Mouse (Mus musculus) hindbrain, embryonic 12.5 days (tissue): ENCODE measurements around the gene Pdzd2. TPM values are rescaled to one million over a fixed set of nuclear protein-coding genes. Genes with fewer than 3 reads are reported as not detected.

Experiments
- ATAC-seq: fragments of 200-750 bp; cut with Nextera tagmentation; 2 replicates; pipeline ENCODE4 v1.8.0; 2017; ENCODE audit warnings: moderate TSS enrichment; ENCODE audit not compliant: low FRiP score
- H3K27ac ChIP-seq: fragments of 300-500 bp; sonication (generic); 2 replicates; pipeline ENCODE4 v1.5.1; 2016; ENCODE audit warnings: mild to moderate bottlenecking
- H3K27me3 ChIP-seq: fragments of 300-500 bp; sonication (generic); 2 replicates; pipeline ENCODE4 v1.6.1; 2016; ENCODE audit warnings: mild to moderate bottlenecking
- H3K36me3 ChIP-seq: fragments of 300-500 bp; sonication (generic); 2 replicates; pipeline ENCODE4 v1.6.1; 2016; ENCODE audit warnings: mild to moderate bottlenecking
- H3K4me1 ChIP-seq: fragments of 300-500 bp; sonication (generic); 2 replicates; pipeline ENCODE4 v1.6.1; 2016
- H3K4me2 ChIP-seq: fragments of 300-500 bp; sonication (generic); replicated peaks from 2 replicates; pipeline ENCODE4 v1.6.1; 2016; ENCODE audit warnings: mild to moderate bottlenecking
- H3K4me3 ChIP-seq: fragments of 300-500 bp; sonication (generic); 2 replicates; pipeline ENCODE4 v1.5.1; 2016; ENCODE audit warnings: mild to moderate bottlenecking
- H3K9ac ChIP-seq: fragments of 300-500 bp; sonication (generic); 2 replicates; pipeline ENCODE4 v1.6.1; 2016; ENCODE audit warnings: mild to moderate bottlenecking, moderate library complexity
- H3K9me3 ChIP-seq: fragments of 300-500 bp; sonication (generic); replicated peaks from 2 replicates; pipeline ENCODE4 v1.6.1; 2016; ENCODE audit warnings: mild to moderate bottlenecking
- WGBS: fragments of 180-500 bp; shearing (Covaris S2); methylation state at CpG from one replicate; pipeline ENCODE4 v1.1.7; 2016; 5-methylcytosine and 5-hydroxymethylcytosine counted together
- polyA plus RNA-seq: library from polyadenylated mRNA; unstranded; fragments of >200 nt; fragmentation: Nextera tagmentation; extraction: Ambion mirVana; gene quantifications from 2 replicates; pipeline ENCODE4 v1.2.1, GENCODE M21; 2016

The Pdzd2 gene
- polyA plus RNA-seq, 1 experiment from 2014 or later: 8.7 TPM

DNA sequence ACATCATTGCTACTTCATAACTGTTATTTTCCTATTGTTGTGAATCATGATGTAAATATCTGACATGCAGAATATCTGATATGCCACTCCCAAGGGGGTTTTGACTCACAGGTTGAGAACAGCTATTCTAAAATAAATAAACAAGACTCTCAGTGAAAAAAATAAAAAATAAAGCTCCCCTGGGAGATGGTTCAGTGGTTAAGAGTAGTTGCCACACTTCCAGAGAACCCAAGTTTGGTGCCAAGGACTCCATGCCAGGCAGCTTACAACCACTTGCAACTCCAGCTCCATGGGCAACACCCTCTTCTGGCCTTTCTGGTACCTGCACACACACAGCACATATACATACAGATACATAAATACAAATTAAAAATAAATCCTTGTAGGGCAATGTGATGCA, 157.3 kb downstream of the Pdzd2 start:
- no peak overlapping the region for H3K4me3 ChIP-seq
- no peak overlapping the region for H3K9ac ChIP-seq
- H3K4me2 ChIP-seq: no peak overlapping the region
- no peaks in the 10 kb centered on the region for H3K9me3 ChIP-seq
- peaks cover 2% of the 10 kb centered on the region for H3K4me1 ChIP-seq
- H3K27me3 ChIP-seq: no peaks in the 10 kb centered on the region
- no peak overlapping the region for H3K27ac ChIP-seq
- no peaks in the 10 kb centered on the region for H3K36me3 ChIP-seq
- no peak for ATAC-seq

DNA sequence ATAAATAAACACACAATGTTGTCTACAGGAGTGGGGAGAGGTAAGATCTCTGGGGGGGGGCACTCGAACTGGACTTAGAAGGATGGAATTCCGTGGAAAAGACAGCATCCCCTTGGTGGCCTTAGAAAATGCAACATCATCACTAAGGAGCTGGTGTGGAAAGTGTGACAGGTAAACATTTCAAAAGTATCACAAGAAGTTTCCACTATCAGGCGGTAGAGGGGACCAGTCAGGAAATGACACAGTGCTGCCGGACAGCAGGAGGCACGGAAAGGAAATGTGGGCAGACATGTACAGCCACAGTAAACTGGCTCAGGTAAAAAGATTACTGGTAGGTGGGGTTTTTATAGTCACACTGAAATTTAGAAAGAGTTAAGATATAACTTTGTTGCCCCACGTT, 160.5 kb downstream of the Pdzd2 start:
- no peak for ATAC-seq
- no peak overlapping the region for H3K4me2 ChIP-seq
- 79% methylated on average over 6 of the region's 6 CpGs for WGBS

DNA sequence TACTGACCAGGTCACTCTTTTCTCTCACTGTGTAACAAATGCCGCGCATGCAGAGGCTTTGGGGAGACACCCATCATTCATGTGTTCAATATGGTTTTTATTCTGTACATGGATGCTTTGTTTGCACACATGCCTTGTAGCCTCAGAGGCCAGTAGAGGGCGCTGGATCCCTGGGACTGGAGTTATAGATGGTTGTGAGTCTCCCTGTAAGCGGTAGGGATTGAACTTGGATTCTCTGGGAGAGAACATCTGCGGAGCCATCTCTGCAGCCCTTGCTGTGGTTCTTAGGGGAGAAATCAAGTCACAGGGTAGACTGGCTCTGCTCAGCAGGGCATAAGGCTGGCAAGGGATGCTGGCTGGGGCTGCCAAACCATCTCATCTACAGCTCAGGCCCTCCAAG, 161.4 kb downstream of the Pdzd2 start:
- H3K9ac ChIP-seq: no peak overlapping the region
- H3K4me3 ChIP-seq: no peak overlapping the region
- peak; percentile 27; the same call in 1 of the 2 replicates for ATAC-seq
- WGBS: 40% methylated on average over 5 of the region's 5 CpGs
- no peaks in the 10 kb centered on the region for H3K27me3 ChIP-seq
- no peak overlapping the region for H3K4me2 ChIP-seq
- no peaks in the 10 kb centered on the region for H3K36me3 ChIP-seq
- no peaks in the 10 kb centered on the region for H3K9me3 ChIP-seq
- H3K27ac ChIP-seq: no peak overlapping the region
- H3K4me1 ChIP-seq: peaks cover 8% of the 10 kb centered on the region

More for the DNA sequence above, 160.5 kb downstream of the Pdzd2 start:
- Histone ChIP-seq H3K4me3 (no peak overlapping the region), H3K27me3 (no peaks in the 10 kb centered on the region), H3K9me3 (no peaks in the 10 kb centered on the region), H3K27ac (no peak overlapping the region), H3K36me3 (no peaks in the 10 kb centered on the region), H3K9ac (no peak overlapping the region), H3K4me1 (peaks cover 8% of the 10 kb centered on the region)

DNA sequence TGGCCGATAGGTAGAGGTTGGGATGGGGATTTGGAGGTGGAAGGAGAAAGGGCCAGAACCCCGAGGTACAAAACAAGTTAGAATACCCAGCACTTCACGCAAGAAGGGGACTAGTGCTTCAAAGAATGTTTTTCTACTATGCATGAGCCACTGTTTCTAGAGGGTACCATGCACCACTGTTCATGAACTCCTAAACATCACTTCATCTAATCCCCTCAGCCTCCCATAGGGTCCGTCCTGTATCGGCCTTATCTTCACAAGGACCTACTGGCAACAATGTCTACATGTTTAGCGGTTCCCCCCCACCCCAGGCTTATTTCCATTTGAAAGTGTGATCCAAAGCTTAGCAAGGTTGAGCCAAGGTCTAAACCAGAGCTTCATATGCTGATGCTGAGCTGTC, 162.0 kb downstream of the Pdzd2 start:
- WGBS: 69% methylated on average over 6 of the region's 6 CpGs
- Histone ChIP-seq H3K27me3 (no peaks in the 10 kb centered on the region), H3K4me3 (no peak overlapping the region), H3K9me3 (no peaks in the 10 kb centered on the region), H3K4me1 (peaks cover 8% of the 10 kb centered on the region), H3K9ac (no peak overlapping the region), H3K36me3 (no peaks in the 10 kb centered on the region), H3K27ac (no peak overlapping the region), H3K4me2 (no peak overlapping the region)
- ATAC-seq: peak; percentile 74

DNA sequence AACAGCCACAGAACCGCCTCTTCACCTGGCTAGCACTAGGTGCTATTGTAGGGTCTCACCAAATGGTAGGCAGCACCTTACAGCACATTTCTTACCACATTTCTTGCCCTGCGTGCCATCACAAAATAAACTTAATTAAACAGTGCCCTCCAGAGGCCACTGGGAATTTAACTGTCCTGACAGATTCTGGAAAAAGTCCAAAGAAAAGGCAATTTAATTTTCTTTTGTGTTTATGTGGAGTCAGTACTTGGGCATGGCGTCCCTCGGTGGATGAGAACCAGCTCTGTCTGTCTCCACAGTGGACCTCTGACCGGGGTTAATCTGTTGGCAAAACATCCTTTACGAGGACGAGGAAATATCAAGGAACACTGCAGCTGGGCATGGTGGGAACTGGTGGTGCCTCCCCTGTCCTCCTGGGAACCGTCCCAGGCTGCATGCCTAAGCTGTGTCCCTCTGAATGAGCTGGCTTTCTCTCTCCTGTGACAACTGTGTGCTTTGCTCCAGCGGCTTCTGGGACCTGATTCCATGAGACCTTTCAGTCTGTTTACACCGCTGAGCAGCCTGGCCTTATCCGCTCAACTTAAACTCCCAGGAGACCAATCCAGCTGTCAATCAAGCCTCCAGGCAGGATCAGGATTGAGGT, 162.5 kb downstream of the Pdzd2 start:
- no peak overlapping the region for H3K4me3 ChIP-seq
- peaks cover 8% of the 10 kb centered on the region for H3K4me1 ChIP-seq
- H3K36me3 ChIP-seq: no peaks in the 10 kb centered on the region
- WGBS: 22% methylated on average over 11 of the region's 11 CpGs
- ATAC-seq: peak; percentile 81
- H3K9ac ChIP-seq: no peak overlapping the region
- no peaks in the 10 kb centered on the region for H3K9me3 ChIP-seq
- no peaks in the 10 kb centered on the region for H3K27me3 ChIP-seq
- H3K27ac ChIP-seq: no peak overlapping the region
- H3K4me2 ChIP-seq: peak overlapping the region; percentile 23; the same call in 1 of the 2 replicates

DNA sequence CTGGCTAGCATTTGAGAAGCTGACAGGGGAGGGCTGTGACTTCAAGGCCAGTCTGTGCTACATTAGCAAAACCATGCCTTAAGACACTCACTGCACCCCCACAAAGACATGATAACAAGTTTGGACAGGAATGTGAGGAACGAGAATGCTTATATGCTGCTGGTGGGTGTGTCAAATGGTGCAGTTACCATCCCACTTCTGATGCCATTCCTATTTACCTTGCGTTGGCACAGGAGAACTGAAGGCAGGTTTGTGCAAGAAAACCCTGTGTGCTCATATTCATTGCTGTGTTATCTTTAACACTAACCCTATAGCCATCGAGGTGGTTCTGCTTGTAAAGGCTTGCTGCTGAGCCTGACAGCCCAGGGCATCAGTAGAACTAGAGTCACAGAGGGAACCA, 166.1 kb downstream of the Pdzd2 start:
- no peak for ATAC-seq
- no peaks in the 10 kb centered on the region for H3K9me3 ChIP-seq

DNA sequence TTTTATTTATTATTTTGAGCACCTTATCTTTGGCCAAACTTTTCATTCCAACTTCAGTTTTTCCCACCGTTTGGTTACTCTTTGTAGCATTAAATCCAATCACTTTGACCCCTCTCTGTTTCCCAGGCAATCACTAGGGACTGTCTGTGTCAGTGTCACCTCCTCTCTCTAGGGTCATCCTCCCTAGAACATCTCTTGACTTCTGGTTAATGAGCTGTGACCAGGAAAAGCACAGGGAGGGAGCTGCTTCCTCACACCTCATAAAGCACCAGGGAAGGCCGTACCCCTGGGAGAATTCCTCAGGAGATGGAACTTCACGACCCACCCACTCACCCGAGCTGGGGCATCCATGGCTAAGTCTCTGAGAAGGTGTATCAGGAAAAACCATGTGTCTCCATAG, 168.6 kb downstream of the Pdzd2 start:
- no peak overlapping the region for H3K4me2 ChIP-seq
- 49% methylated on average over 4 of the region's 4 CpGs for WGBS

More for the DNA sequence above, 166.1 kb downstream of the Pdzd2 start:
- peaks cover 8% of the 10 kb centered on the region for H3K4me1 ChIP-seq
- no peak overlapping the region for H3K27ac ChIP-seq
- no peak overlapping the region for H3K4me3 ChIP-seq
- no peak overlapping the region for H3K4me2 ChIP-seq
- no peaks in the 10 kb centered on the region for H3K27me3 ChIP-seq
- WGBS: 88% methylated on average over 3 of the region's 3 CpGs
- no peaks in the 10 kb centered on the region for H3K36me3 ChIP-seq
- H3K9ac ChIP-seq: no peak overlapping the region

DNA sequence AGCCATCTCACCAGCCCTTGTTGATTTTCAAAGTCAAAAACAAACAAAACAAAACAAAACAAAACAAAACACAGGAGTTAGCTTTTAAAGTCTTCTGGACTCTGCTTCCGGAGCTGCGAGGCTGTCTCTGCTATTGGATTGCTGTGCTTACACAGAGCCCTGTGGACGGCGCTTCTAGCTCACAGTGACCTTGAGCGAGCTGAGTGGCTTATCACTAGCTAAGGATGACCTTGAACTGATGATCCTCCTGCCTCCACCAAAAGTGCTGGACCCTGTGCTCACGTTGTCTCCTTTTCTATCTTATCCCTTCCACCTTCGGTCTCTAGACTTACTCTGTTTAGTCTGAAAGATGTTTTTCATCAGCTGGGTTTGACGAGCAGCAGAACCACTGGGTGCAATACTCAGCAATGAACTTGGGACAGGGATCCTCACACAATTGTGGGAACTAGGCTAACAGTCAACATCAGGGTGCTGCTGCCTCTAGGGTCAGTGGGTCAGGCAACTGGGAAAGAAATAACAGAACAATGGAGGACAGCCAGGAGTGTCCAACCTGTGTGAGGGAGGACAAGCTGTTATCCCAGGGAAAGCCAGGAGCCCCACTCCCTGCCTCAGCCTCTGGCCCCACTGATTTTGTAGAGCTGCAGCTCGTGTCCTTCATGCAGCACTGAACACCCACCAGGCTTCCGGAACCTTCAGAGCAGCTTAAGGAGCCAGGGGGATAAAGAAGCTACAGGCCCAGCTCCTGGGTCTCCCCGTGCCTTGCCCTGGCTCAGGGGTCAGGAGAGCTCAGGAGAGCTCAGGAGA, 172.9 kb downstream of the Pdzd2 start:
- 85% methylated on average over 11 of the region's 11 CpGs for WGBS
- Histone ChIP-seq H3K27ac (no peak overlapping the region), H3K9me3 (no peaks in the 10 kb centered on the region), H3K9ac (no peak overlapping the region), H3K4me3 (no peak overlapping the region), H3K36me3 (no peaks in the 10 kb centered on the region), H3K4me2 (no peak overlapping the region), H3K4me1 (no peaks in the 10 kb centered on the region), H3K27me3 (no peaks in the 10 kb centered on the region)
- ATAC-seq: no peak

More for the DNA sequence above, 168.6 kb downstream of the Pdzd2 start:
- Histone ChIP-seq H3K27me3 (no peaks in the 10 kb centered on the region), H3K9ac (no peak overlapping the region), H3K9me3 (no peaks in the 10 kb centered on the region), H3K4me3 (no peak overlapping the region), H3K4me1 (no peaks in the 10 kb centered on the region), H3K27ac (no peak overlapping the region), H3K36me3 (no peaks in the 10 kb centered on the region)
- no peak for ATAC-seq

DNA sequence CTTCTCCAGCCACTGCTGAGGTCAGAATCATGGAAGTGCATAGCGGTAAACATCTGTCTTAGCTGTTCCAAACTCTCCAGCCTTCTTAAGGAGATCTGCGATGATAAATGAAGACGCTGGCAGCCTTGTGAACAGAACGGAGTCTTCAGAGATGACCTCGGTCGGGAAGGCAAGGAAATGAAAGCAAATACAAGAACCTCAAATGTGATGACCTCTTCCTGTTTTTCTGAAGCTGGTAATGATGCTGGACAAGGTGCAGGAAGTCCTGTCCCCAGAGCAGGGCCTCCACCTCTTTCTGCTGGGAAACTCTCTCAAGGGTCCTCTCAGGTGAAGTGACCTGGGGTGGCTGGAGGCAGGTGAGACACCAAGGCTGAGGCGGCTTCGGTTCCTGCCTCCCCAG, 174.4 kb downstream of the Pdzd2 start:
- Histone ChIP-seq H3K27ac (no peak overlapping the region), H3K9me3 (no peaks in the 10 kb centered on the region), H3K9ac (no peak overlapping the region), H3K27me3 (no peaks in the 10 kb centered on the region), H3K4me2 (no peak overlapping the region), H3K4me3 (no peak overlapping the region), H3K4me1 (no peaks in the 10 kb centered on the region), H3K36me3 (no peaks in the 10 kb centered on the region)
- no peak for ATAC-seq
- 87% methylated on average over 8 of the region's 8 CpGs for WGBS

DNA sequence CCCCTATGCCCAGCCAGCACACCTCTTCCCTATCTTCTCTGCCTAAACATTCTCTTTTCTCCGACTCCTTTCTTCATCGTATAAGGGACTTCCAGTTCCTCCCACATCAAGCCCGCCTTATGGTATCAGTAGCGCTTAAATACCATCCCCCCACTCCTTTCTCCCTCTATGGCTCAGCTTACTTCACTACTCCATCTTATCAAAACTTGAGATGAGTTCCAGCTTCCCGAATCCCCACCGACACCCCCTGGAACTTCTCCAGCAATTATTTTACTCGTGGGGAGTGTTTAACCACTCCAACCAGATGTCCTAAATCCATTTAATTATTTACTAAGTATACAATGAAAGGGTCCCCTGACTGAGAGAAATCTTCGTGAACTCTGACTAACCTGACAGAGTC, 179.2 kb downstream of the Pdzd2 start:
- 61% methylated on average over 8 of the region's 8 CpGs for WGBS
- Histone ChIP-seq H3K27ac (no peak overlapping the region), H3K9me3 (no peaks in the 10 kb centered on the region), H3K4me2 (no peak overlapping the region), H3K36me3 (no peaks in the 10 kb centered on the region), H3K4me3 (no peak overlapping the region), H3K9ac (no peak overlapping the region), H3K27me3 (no peaks in the 10 kb centered on the region), H3K4me1 (no peaks in the 10 kb centered on the region)
- no peak for ATAC-seq

DNA sequence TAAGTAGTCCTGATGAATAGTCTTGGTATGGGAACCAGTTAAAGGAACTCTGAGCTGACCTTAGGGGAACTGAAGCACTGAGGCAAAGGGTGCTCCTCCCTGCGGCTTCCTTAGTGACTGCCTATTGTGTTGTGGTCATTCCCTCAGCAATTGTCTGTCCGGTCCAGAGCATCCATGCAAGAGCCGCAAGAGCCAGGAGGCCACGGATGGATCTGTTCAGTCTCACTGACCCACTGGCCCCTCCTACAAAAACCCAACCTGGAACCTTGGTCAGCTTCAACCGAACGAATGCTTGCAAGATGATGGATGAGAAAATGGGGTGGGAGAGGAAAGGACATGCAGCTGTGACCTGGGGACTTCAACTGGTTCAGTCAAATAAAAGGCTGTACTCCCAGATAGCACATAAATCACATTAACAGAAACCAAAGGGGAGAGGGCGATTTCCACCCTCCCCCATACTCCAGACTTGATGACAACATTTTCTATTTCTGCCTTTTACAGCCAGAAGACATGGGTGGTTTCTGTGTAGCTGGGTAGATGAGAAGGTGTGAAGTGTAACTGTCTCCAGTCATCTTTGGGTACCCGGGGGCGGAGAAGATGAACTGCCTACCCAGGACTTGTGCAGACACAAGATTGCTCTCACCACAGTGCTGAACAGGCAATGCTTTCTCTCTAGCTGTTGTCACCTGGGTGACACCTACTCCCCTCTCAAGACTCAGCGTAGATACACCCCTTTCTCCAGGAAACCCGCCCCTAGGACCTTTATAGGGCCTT, 181.9 kb downstream of the Pdzd2 start:
- Histone ChIP-seq H3K4me1 (no peaks in the 10 kb centered on the region), H3K27me3 (no peaks in the 10 kb centered on the region), H3K4me3 (no peak overlapping the region), H3K9ac (no peak overlapping the region), H3K36me3 (no peaks in the 10 kb centered on the region), H3K4me2 (no peak overlapping the region), H3K9me3 (no peaks in the 10 kb centered on the region), H3K27ac (no peak overlapping the region)
- WGBS: 73% methylated on average over 11 of the region's 11 CpGs
- no peak for ATAC-seq

DNA sequence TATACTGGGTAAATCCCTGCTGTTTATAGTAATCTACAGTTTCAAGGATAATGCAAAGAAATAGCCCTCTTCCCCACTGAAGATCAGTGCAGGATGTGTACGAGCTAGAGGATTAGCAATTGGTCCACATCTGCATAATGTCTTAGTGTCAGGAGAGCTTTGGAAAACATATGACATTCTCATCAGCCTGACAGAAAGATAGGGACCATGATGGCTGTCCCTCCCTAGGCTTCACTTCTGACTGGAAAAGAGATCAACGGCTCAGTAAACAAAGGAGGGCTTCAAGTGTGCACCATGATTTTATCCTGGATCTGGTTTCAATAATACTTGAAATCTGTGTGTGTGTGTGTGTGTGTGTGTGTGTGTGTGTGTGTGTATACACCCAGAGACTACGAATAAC, 186.5 kb downstream of the Pdzd2 start:
- 78% methylated on average over 3 of the region's 3 CpGs for WGBS
- Histone ChIP-seq H3K4me2 (no peak overlapping the region), H3K36me3 (no peaks in the 10 kb centered on the region), H3K27ac (no peak overlapping the region), H3K4me1 (peaks cover 12% of the 10 kb centered on the region), H3K9me3 (no peaks in the 10 kb centered on the region), H3K4me3 (no peak overlapping the region), H3K9ac (no peak overlapping the region), H3K27me3 (0 out of 2 replicates have a peak, but pooled peaks cover 4% of the 10 kb centered on the region)
- no peak for ATAC-seq
